Mouse (Mus musculus) neural tube, embryonic 13.5 days (tissue): ENCODE measurements around the gene Fcgr2b. TPM values are rescaled to one million over a fixed set of nuclear protein-coding genes. Genes with fewer than 3 reads are reported as not detected.

Experiments used
- ATAC-seq: fragments of 200-750 bp; cut with Nextera tagmentation; 2 replicates; pipeline ENCODE4 v1.8.0; 2017; ENCODE audit warnings: low read depth, mild to moderate bottlenecking, moderate TSS enrichment, moderate library complexity
- H3K27ac ChIP-seq: fragments of 300-500 bp; sonication (generic); replicated peaks from 2 replicates; pipeline ENCODE4 v1.5.1; 2015; ENCODE audit warnings: moderate library complexity, mild to moderate bottlenecking, inconsistent platforms
- H3K27me3 ChIP-seq: fragments of 300-500 bp; sonication (generic); 2 replicates; pipeline ENCODE4 v1.6.1; 2015; ENCODE audit warnings: mild to moderate bottlenecking, inconsistent platforms
- H3K36me3 ChIP-seq: fragments of 300-500 bp; sonication (generic); 2 replicates; pipeline ENCODE4 v1.6.1; 2015; ENCODE audit warnings: mild to moderate bottlenecking, inconsistent platforms
- H3K4me1 ChIP-seq: fragments of 300-500 bp; sonication (generic); replicated peaks from 2 replicates; pipeline ENCODE4 v1.6.1; 2015; ENCODE audit warnings: inconsistent platforms
- H3K4me2 ChIP-seq: fragments of 300-500 bp; sonication (generic); 2 replicates; pipeline ENCODE4 v1.6.1; 2015; ENCODE audit warnings: inconsistent platforms, mild to moderate bottlenecking, moderate library complexity
- H3K4me3 ChIP-seq: fragments of 300-500 bp; sonication (generic); 2 replicates; pipeline ENCODE4 v1.5.1; 2015; ENCODE audit warnings: mild to moderate bottlenecking, inconsistent platforms
- H3K9ac ChIP-seq: fragments of 300-500 bp; sonication (generic); 2 replicates; pipeline ENCODE4 v1.6.1; 2015; ENCODE audit warnings: moderate library complexity, mild to moderate bottlenecking, inconsistent platforms
- H3K9me3 ChIP-seq: fragments of 300-500 bp; sonication (generic); 2 replicates; pipeline ENCODE4 v1.6.1; 2016; ENCODE audit warnings: inconsistent platforms
- WGBS: fragments of 180-500 bp; shearing (Covaris S2); methylation state at CpG from one replicate; pipeline ENCODE4 v1.1.7; 2015; 5-methylcytosine and 5-hydroxymethylcytosine counted together
- polyA plus RNA-seq: library from polyadenylated mRNA; unstranded; fragments of >200 nt; fragmentation: Nextera tagmentation; extraction: Ambion mirVana; gene quantifications from 2 replicates; pipeline ENCODE4 v1.2.1, GENCODE M21; 2015

Fcgr2b gene
- polyA plus RNA-seq, result 0.59 and 0.83 TPM in 2 replicates

DNA sequence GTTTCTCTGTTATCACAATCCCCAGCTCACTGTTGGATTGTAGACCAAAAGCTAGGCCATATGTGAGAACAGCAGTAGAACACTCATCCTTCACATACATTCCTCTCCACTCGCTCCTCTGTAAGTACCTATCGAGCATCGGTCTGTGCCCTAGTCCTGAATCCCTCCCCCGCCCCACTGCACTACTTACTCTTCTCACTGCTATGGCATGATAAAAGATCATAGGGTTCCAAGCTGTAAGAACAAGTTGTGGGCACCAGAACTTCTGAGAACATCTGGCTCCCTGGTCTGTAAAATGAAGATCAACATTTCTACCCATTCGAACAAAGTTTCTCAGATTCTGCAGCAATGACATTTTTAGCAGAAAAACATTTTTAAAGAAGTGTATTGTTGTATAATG lies at the start of gene Fcgr2b:
Fcgr2b (minus strand) TSS at position 101 of the 400 bp plus-strand sequence.
- Histone ChIP-seq H3K27ac (no peak within 1 kb of the TSS), H3K4me3 (no peak within 1 kb of the TSS), H3K9ac (no peak within 1 kb of the TSS), H3K4me2 (no peak within 1 kb of the TSS), H3K9me3 (no peaks in the 10 kb centered on the region), H3K4me1 (no peaks in the 10 kb centered on the region), H3K36me3 (no peaks in the 10 kb centered on the region), H3K27me3 (no peaks in the 10 kb centered on the region)
- 85% methylated on average over 5 of the region's 5 CpGs for WGBS
- ATAC-seq, result no peak

DNA sequence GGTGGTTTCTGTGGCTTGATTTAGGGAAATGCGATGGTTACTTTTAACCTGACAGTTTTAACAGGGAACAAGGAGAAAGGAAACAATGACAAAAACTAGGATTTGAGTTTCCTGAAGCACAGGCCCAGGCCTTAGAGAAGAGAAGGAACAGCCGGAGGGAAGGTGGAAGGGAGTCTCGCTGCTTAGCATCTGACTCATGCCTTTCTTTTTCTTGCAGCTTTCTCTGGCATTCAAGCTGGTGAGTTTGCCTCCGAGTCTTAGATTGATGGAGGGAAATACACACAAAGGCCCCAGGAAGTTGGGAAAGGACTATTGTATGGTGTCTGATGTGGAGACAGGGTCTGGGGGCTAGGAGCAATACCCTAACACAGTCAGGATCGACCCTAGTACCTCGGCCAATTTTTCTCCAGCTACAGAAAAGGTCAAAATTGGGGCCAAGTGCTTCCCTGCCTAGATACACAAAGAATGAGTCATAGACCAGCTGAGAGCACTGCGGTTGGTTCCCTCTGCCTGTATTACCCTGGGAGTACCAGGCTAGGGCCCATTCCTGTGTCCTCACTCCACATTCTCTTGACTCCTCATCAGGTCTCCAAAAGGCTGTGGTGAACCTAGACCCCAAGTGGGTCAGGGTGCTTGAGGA lies 43.1 kb upstream of the Fcgr2b start:
- Histone ChIP-seq H3K27ac (no peak overlapping the region), H3K4me3 (no peak overlapping the region), H3K9ac (no peak overlapping the region), H3K9me3 (0 out of 2 replicates have a peak, but pooled peaks cover 4% of the 10 kb centered on the region), H3K27me3 (no peaks in the 10 kb centered on the region), H3K4me2 (no peak overlapping the region), H3K36me3 (no peaks in the 10 kb centered on the region), H3K4me1 (no peaks in the 10 kb centered on the region)
- ATAC-seq, result no peak
- 76% methylated on average over 7 of the region's 7 CpGs for WGBS

DNA sequence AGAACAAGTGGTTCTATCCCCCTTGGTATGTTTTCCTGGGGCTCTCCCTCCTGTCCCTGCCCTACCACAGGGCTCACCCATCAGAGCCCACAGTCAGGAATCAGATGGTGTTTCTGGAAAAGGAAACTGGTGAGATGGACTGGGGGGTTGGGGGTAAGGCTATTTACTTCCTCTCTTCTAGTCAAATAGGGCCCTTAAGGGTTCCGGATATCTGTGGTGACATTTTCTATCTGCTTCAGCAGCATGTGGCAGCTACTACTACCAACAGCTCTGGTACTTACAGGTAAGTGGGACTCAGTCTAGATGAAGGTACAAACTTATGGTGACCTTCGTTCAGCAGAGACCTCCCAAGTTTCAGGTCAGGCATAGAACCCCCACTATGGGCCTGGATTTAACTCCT lies 42.4 kb upstream of the Fcgr2b start, which contains the start of gene Fcgr4:
Fcgr4 (plus strand) TSS at position 184 of the 400 bp plus-strand sequence.
- Histone ChIP-seq H3K36me3 (no peaks in the 10 kb centered on the region), H3K27ac (no peak within 1 kb of the TSS), H3K27me3 (no peaks in the 10 kb centered on the region), H3K4me1 (no peaks in the 10 kb centered on the region), H3K9ac (no peak within 1 kb of the TSS), H3K4me2 (no peak within 1 kb of the TSS), H3K4me3 (no peak within 1 kb of the TSS), H3K9me3 (0 out of 2 replicates have a peak, but pooled peaks cover 4% of the 10 kb centered on the region)
- no peak for ATAC-seq
- WGBS, result 93% methylated on average over 2 of the region's 2 CpGs

DNA sequence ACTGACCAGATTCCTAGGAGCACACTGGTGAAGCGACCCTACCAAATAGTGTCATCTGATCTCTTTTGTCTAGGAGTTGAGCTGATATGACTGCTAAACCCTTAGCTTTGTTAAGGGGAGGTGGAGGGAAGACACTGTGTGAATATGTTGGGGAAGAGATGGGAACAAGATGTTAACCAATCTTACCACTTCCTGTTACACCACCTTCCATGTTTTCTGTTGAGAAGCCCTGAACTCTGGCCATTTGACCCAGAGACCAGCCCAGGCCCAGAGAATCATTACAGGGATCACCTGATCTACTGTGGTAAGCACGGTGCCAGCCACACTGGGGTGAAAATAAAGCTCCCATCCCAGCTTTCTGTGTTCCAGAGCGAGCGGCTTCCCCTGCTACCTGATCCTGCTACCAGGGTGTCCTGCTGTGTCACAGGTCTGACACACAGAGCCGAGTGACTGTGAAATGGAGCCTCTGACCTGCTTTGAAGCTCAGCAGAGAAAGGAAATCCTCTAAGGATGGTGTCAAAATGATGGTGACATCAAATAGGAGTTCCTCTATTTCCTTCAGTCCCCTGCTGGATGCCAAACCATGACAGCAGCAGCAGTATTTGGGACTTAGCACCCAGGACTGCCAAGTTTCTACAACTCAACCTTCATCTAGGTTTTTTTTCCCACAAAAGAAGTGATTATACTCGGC lies 41.3 kb upstream of the Fcgr2b start:
- no peak for ATAC-seq
- H3K27ac ChIP-seq, result no peak overlapping the region
- H3K4me3 ChIP-seq, result no peak overlapping the region
- WGBS, result 58% methylated on average over 6 of the region's 6 CpGs
- no peak overlapping the region for H3K9ac ChIP-seq
- no peaks in the 10 kb centered on the region for H3K4me1 ChIP-seq
- no peak overlapping the region for H3K4me2 ChIP-seq
- 0 out of 2 replicates have a peak, but pooled peaks cover 4% of the 10 kb centered on the region for H3K9me3 ChIP-seq
- no peaks in the 10 kb centered on the region for H3K27me3 ChIP-seq
- H3K36me3 ChIP-seq, result no peaks in the 10 kb centered on the region

DNA sequence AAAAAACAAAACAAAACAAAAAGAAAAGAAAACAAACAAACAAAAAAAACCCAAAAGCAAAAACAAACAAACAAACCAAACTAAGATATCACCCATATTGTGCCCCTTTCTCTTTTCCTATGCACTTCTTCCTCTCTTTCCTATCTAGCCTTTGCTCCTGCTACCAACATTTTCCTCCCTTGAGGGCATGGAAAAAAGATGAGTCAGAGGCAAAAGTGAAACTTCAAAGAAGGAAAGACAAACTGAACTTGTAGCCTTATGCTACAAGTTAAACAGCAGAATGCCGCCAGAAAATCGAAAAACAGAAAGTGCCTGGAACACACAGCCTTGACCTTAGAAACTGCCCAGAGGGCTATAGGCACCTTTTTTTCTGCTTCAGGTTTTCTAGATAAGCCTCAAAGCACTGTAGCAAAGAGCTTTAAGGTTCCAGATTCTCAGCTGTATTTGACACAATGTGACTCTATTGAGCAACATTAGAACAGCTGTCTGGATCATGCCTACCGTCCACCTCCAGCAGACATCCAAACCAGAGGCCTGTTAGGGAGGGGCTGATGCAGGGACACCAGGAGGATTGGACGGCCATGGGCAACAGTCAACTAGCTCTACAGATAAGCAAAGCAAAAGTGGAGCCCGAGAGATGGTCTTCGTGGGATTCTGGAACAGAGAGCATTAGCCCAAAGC lies 40.5 kb upstream of the Fcgr2b start:
- H3K9me3 ChIP-seq, result 0 out of 2 replicates have a peak, but pooled peaks cover 4% of the 10 kb centered on the region
- H3K27ac ChIP-seq, result no peak overlapping the region
- no peak overlapping the region for H3K4me2 ChIP-seq
- no peak overlapping the region for H3K9ac ChIP-seq
- WGBS, result 91% methylated on average over 6 of the region's 6 CpGs
- no peak overlapping the region for H3K4me3 ChIP-seq
- H3K36me3 ChIP-seq, result no peaks in the 10 kb centered on the region
- H3K27me3 ChIP-seq, result no peaks in the 10 kb centered on the region
- H3K4me1 ChIP-seq, result no peaks in the 10 kb centered on the region
- no peak for ATAC-seq

DNA sequence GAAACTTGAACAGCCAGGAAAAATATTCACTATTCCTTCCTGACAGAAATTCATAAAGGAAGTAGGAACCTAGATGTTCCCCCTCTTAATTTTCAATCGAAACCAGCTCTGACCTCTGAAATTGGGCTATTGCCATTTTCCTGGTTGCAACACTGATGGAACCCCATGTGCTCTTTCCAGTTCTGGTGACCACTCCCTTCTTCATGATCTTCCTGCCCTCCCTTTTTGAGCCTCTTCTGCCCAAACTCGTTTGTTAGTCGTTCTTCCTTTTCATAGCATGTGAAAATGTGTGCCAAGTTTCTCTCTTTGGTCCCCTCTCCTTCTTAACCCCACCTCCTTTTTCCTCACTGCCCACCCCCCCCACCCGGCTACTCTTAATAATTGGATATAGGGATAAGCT lies 35.4 kb upstream of the Fcgr2b start:
- H3K4me2 ChIP-seq, result no peak overlapping the region
- no peak overlapping the region for H3K9ac ChIP-seq
- H3K27me3 ChIP-seq, result no peaks in the 10 kb centered on the region
- no peaks in the 10 kb centered on the region for H3K36me3 ChIP-seq
- ATAC-seq, result no peak
- H3K4me1 ChIP-seq, result no peaks in the 10 kb centered on the region
- H3K27ac ChIP-seq, result no peak overlapping the region
- WGBS, result 74% methylated on average over 4 of the region's 4 CpGs
- H3K9me3 ChIP-seq, result peaks cover 4% of the 10 kb centered on the region
- no peak overlapping the region for H3K4me3 ChIP-seq

DNA sequence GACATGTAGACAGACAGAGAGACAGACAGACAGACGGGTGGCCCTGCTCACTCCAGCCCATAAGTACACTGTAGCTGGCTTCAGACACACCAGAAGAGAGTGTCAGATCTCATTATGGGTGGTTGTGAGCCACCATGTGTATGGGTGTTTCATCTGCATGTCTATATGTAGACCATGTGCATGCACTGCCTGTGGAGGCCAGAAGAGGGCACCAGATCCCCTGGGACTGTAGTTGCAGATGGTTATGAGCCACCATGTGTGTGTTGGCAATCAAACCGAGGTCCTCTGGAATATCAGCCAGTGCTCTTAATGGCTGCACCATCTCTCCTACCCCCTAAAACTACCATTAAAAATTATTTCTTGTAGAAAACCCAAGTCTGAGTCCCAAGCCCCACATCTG lies 30.6 kb upstream of the Fcgr2b start:
- Histone ChIP-seq H3K9me3 (no peaks in the 10 kb centered on the region; the same call in none of the 2 replicates), H3K9ac (no peak overlapping the region), H3K27ac (no peak overlapping the region), H3K4me3 (no peak overlapping the region), H3K36me3 (no peaks in the 10 kb centered on the region), H3K4me2 (no peak overlapping the region), H3K4me1 (no peaks in the 10 kb centered on the region), H3K27me3 (no peaks in the 10 kb centered on the region)
- ATAC-seq, result no peak
- WGBS, result 93% methylated on average over 2 of the region's 2 CpGs

DNA sequence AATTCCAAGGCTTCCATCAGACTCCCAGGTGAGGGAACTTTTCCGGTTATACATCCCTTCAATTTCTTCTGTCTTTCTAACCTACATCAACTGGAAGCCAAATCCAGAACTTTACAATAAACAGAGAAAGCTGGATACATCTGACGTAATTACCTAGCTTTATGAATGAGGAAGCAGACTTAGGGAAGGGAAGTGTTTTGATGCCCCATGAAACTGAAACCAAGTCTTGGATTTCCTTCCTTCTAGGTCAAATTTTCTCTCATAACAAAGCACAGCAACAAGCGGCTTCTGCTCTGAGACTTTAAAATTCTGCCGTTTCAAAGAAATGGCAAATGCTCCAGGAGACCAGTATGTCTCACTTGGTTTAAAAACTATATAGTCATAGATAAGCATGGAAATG lies 30.0 kb upstream of the Fcgr2b start:
- Histone ChIP-seq H3K9ac (no peak overlapping the region), H3K36me3 (no peaks in the 10 kb centered on the region), H3K4me1 (no peaks in the 10 kb centered on the region), H3K27me3 (no peaks in the 10 kb centered on the region), H3K27ac (no peak overlapping the region), H3K4me2 (no peak overlapping the region), H3K9me3 (no peaks in the 10 kb centered on the region; the same call in none of the 2 replicates), H3K4me3 (no peak overlapping the region)
- ATAC-seq, result no peak
- 95% methylated on average over 4 of the region's 4 CpGs for WGBS

- no peaks in the 10 kb centered on the region for H3K4me1 ChIP-seq
- H3K4me2 ChIP-seq, result no peak overlapping the region
- H3K27me3 ChIP-seq, result no peaks in the 10 kb centered on the region
- no peak for ATAC-seq
- no peaks in the 10 kb centered on the region; the same call in none of the 2 replicates for H3K9me3 ChIP-seq
- H3K9ac ChIP-seq, result no peak overlapping the region
- no peak overlapping the region for H3K27ac ChIP-seq
- H3K4me3 ChIP-seq, result no peak overlapping the region
- no peaks in the 10 kb centered on the region for H3K36me3 ChIP-seq
Measured at GRCm38 (mm10) chr1:171005586-171005985, 29.2 kb upstream of the Fcgr2b start.

- 69% methylated on average over 6 of the region's 6 CpGs for WGBS
- H3K4me2 ChIP-seq, result no peak overlapping the region
- no peak overlapping the region for H3K4me3 ChIP-seq
Measured at GRCm38 (mm10) chr1:171005081-171005480, 28.7 kb upstream of the Fcgr2b start.

GRCm38 (mm10) chr1:170999811-171000210 lies 23.5 kb upstream of the Fcgr2b start:
- Histone ChIP-seq H3K27ac (no peak overlapping the region), H3K9ac (no peak overlapping the region), H3K4me1 (no peaks in the 10 kb centered on the region), H3K36me3 (no peaks in the 10 kb centered on the region), H3K27me3 (0 out of 2 replicates have a peak, but pooled peaks cover 3% of the 10 kb centered on the region), H3K4me2 (no peak overlapping the region), H3K4me3 (no peak overlapping the region), H3K9me3 (no peaks in the 10 kb centered on the region)
- no peak for ATAC-seq

More at GRCm38 (mm10) chr1:171005081-171005480, 28.7 kb upstream of the Fcgr2b start:
- Histone ChIP-seq H3K36me3 (no peaks in the 10 kb centered on the region), H3K9ac (no peak overlapping the region), H3K27ac (no peak overlapping the region), H3K9me3 (no peaks in the 10 kb centered on the region; the same call in none of the 2 replicates), H3K4me1 (no peaks in the 10 kb centered on the region), H3K27me3 (no peaks in the 10 kb centered on the region)
- ATAC-seq, result no peak
